Mouse (Mus musculus) monocyte, adult 5-6 weeks (primary cell): Measurements from ENCODE around the gene Jtb. TPM values are rescaled to one million over a fixed set of nuclear protein-coding genes. Genes with fewer than 3 reads are reported as not detected.
A peak's percentile ranks its signal among the peaks of the same experiment; 100 is the strongest.
"Not testable (repeated sequence)": the region's sequence is repeated elsewhere in the genome, so short reads cannot be mapped to it uniquely, and the experiment has no call there.

ENCODE experiments used
- ATAC-seq: fragments of 153-309, 156-312 bp; replicated peaks from 2 replicates; pipeline ENCODE4 v1.8.0; 2017; ENCODE audit warnings: mild to moderate bottlenecking; ENCODE audit not compliant: low TSS enrichment, insufficient number of reproducible peaks, severe bottlenecking, poor library complexity, low FRiP score
- total RNA-seq: library from RNA; stranded (forward); fragments of 200-1000, 200-491, 200-594 nt; gene quantifications from 3 replicates; pipeline ENCODE4 v1.2.3, GENCODE M21; 2017

The Jtb gene
- total RNA-seq, 1 experiment from 2014 or later, result 97.8 TPM

GRCm38 (mm10) chr3:90221123-90221522 lies 10.3 kb upstream of the Jtb start:
- ATAC-seq, result no peak

- no peak for ATAC-seq
Observed at GRCm38 (mm10) chr3:90222455-90222854, 8.9 kb upstream of the Jtb start.

- ATAC-seq, result no peak
Observed at GRCm38 (mm10) chr3:90222941-90223340, 8.5 kb upstream of the Jtb start.

GRCm38 (mm10) chr3:90224331-90224730 lies 7.1 kb upstream of the Jtb start:
- ATAC-seq, result no peak

GRCm38 (mm10) chr3:90231075-90231474 lies 322 bp upstream of the Jtb start:
- ATAC-seq, result peak; percentile 36

- no peak for ATAC-seq
Observed at GRCm38 (mm10) chr3:90241251-90241650, 9.9 kb downstream of the Jtb start.

GRCm38 (mm10) chr3:90241669-90242358 lies 10.4 kb downstream of the Jtb start:
- no peak for ATAC-seq

GRCm38 (mm10) chr3:90242984-90243775 lies 11.8 kb downstream of the Jtb start, which contains the start of gene Creb3l4:
Gene Creb3l4, minus strand, starts transcription at chr3:90243512.
- ATAC-seq, result no peak

GRCm38 (mm10) chr3:90245406-90245805 lies 14.0 kb downstream of the Jtb start:
- no peak for ATAC-seq

- no peak for ATAC-seq
Observed at GRCm38 (mm10) chr3:90247630-90247959, 16.2 kb downstream of the Jtb start.

GRCm38 (mm10) chr3:90247960-90248745 lies 16.8 kb downstream of the Jtb start, which contains the start of gene Slc39a1:
Gene Slc39a1, plus strand, starts transcription at chr3:90248172.
- peak; percentile 93 for ATAC-seq

GRCm38 (mm10) chr3:90248746-90249100 lies 17.3 kb downstream of the Jtb start:
- ATAC-seq, result peak; percentile 7; the same call in 1 of the 2 replicates

- no peak for ATAC-seq
Observed at GRCm38 (mm10) chr3:90250791-90251190, 19.4 kb downstream of the Jtb start.

- not testable (repeated sequence) for ATAC-seq
Observed at GRCm38 (mm10) chr3:90251731-90252226, 20.4 kb downstream of the Jtb start.

GRCm38 (mm10) chr3:90252659-90253058 lies 21.3 kb downstream of the Jtb start:
- ATAC-seq, result not testable (repeated sequence)

- ATAC-seq, result not testable (repeated sequence)
Observed at GRCm38 (mm10) chr3:90253174-90253573, 21.8 kb downstream of the Jtb start.

- ATAC-seq, result peak; percentile 98
Observed at GRCm38 (mm10) chr3:90253653-90254418, 22.4 kb downstream of the Jtb start, which contains the start of gene Crtc2. Gene Crtc2, plus strand, starts transcription at chr3:90254163.

GRCm38 (mm10) chr3:90254419-90255193 lies 23.2 kb downstream of the Jtb start:
- ATAC-seq, result peak; percentile 23
